Mouse (Mus musculus) telencephalon, adult 2 months (tissue): ENCODE measurements around the gene Spib.

Experiments
- DNase-seq: peaks from one replicate; pipeline ENCODE4 v3.0.0-alpha.2; 2011; ENCODE audit warnings: low read depth, low spot score

The Spib gene

GRCm38 (mm10) chr7:44531946-44532732 lies at the start of gene Spib:
TSS of gene Spib (minus strand) at chr7:44532071.
- no peak for DNase-seq

- DNase-seq, result no peak
Observed at GRCm38 (mm10) chr7:44581637-44582036, 49.8 kb upstream of the Spib start.

GRCm38 (mm10) chr7:44576333-44576844 lies 44.5 kb upstream of the Spib start:
- no peak for DNase-seq

- no peak for DNase-seq
Observed at GRCm38 (mm10) chr7:44572956-44573484, 41.1 kb upstream of the Spib start.

GRCm38 (mm10) chr7:44572213-44572701 lies 40.4 kb upstream of the Spib start, which contains the start of gene Napsa:
TSS of gene Napsa (plus strand) at chr7:44572380.
- DNase-seq, result no peak

GRCm38 (mm10) chr7:44571811-44572210 lies 39.9 kb upstream of the Spib start:
- DNase-seq, result no peak

GRCm38 (mm10) chr7:44570989-44571388 lies 39.1 kb upstream of the Spib start:
- no peak for DNase-seq

GRCm38 (mm10) chr7:44568803-44569202 lies 36.9 kb upstream of the Spib start:
- DNase-seq, result no peak

GRCm38 (mm10) chr7:44565414-44565813 lies 33.5 kb upstream of the Spib start:
- DNase-seq, result no peak

- no peak for DNase-seq
Observed at GRCm38 (mm10) chr7:44564486-44564885, 32.6 kb upstream of the Spib start.

GRCm38 (mm10) chr7:44563284-44563683 lies 31.4 kb upstream of the Spib start:
- DNase-seq, result no peak

- peak; percentile 59 for DNase-seq
Observed at GRCm38 (mm10) chr7:44560435-44561400, 28.8 kb upstream of the Spib start.

- DNase-seq, result no peak
Observed at GRCm38 (mm10) chr7:44557629-44558028, 25.8 kb upstream of the Spib start.

GRCm38 (mm10) chr7:44553826-44554225 lies 22.0 kb upstream of the Spib start, which contains the start of gene Nr1h2:
TSS of gene Nr1h2 (minus strand) at chr7:44553951.
- peak; percentile 94 for DNase-seq

- peak; percentile 42 for DNase-seq
Observed at GRCm38 (mm10) chr7:44553196-44553764, 21.4 kb upstream of the Spib start.

GRCm38 (mm10) chr7:44552141-44552908 lies 20.5 kb upstream of the Spib start:
- DNase-seq, result no peak

- no peak for DNase-seq
Observed at GRCm38 (mm10) chr7:44551731-44552130, 19.9 kb upstream of the Spib start.

- DNase-seq, result no peak
Observed at GRCm38 (mm10) chr7:44551301-44551700, 19.4 kb upstream of the Spib start.

- no peak for DNase-seq
Observed at GRCm38 (mm10) chr7:44550409-44550678, 18.5 kb upstream of the Spib start.

GRCm38 (mm10) chr7:44549621-44550408 lies 17.9 kb upstream of the Spib start:
- DNase-seq, result no peak
